Mouse (Mus musculus) small intestine, adult 2 months (tissue): ENCODE data around the gene Syde1.

Experiments
- CTCF ChIP-seq: fragments of 200-500 bp; IDR thresholded peaks from 2 replicates; pipeline ENCODE4 v1.5.1; 2012; ENCODE audit warnings: low read depth, mild to moderate bottlenecking, control low read depth, inconsistent platforms, low read length, moderate library complexity, mixed read lengths; ENCODE audit not compliant: insufficient replicate concordance, insufficient read length; ENCODE audit errors: extremely low read depth
- POLR2A ChIP-seq: fragments of 200-500 bp; IDR thresholded peaks from 2 replicates; pipeline ENCODE4 v1.6.1; 2012; ENCODE audit warnings: low read depth, mild to moderate bottlenecking, control low read depth, inconsistent platforms, low read length, moderate library complexity

DNA sequence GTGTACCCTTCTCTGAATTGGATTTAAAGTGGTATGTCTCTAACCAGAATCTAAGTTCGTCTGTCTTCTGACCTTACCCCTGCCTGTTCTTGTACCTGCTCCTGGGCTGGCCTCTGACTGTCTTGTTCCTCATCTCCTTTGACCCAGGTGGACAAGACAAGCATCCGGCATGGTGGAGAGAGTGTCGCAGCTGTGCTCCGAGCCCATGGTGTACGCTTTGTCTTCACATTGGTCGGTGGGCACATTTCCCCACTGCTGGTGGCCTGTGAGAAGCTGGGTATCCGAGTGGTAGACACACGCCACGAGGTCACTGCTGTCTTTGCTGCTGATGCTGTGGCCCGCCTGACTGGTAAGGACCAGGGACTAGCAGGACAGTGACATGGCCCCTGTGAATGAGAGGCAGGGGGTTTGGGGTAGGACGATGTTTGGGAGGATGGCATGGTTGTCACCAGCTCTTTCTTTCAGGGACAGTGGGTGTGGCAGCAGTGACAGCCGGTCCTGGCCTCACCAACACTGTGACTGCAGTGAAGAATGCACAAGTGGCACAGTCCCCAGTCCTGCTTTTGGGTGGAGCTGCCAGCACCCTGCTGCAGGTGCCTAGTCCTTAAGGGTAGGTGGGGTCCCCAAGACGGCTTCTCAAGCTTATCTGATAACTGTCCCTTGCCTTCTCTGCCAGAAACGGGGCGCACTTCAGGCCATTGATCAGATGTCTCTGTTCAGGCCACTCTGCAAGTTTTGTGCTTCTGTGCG, 15.2 kb downstream of the Syde1 start:
- no peak for TF ChIP-seq CTCF
- TF ChIP-seq POLR2A = no peak
